Mouse (Mus musculus): ENCODE data around the gene Rpf1. TPM values are rescaled to one million over a fixed set of nuclear protein-coding genes. Genes with fewer than 3 reads are reported as not detected.

The Rpf1 gene
- total and polyA plus RNA-seq, 3 experiments, result 100 to 262 (median 185) TPM

- TF ChIP-seq JUN (IDR thresholded peaks at IDR 0.05; ENCODE audit: insufficient read depth, low read depth, low read length) (no peak), UBTF (IDR thresholded peaks at IDR 0.05; ENCODE audit: low read depth, low read length) (peak; percentile 92; the same call in 1 of the 2 replicates), KAT2A (IDR thresholded peaks at IDR 0.05; ENCODE audit: insufficient replicate concordance, low read length) (0 out of 2 replicates have a peak, but pooled peaks have one; percentile 46), CTCF (conservative IDR thresholded peaks at IDR 0.05 in 1 of 2, IDR thresholded peaks at IDR 0.05 in 1 of 2; ENCODE audit: low read depth in 2 of 2, low read length in 2 of 2) (no peak), NELFE (IDR thresholded peaks at IDR 0.05; ENCODE audit: low read depth, low read length) (peak; percentile 88), USF2 (conservative IDR thresholded peaks at IDR 0.05; ENCODE audit: low read depth, low read length) (no peak), CHD1 (IDR thresholded peaks at IDR 0.05; ENCODE audit: low read depth, low read length) (no peak; the same call in 1 of the 2 replicates), IRF4 (IDR thresholded peaks at IDR 0.05; ENCODE audit: low read depth, low read length) (peak; percentile 47), EP300 (IDR thresholded peaks at IDR 0.05; ENCODE audit: low read length) (no peak), ELF1 (IDR thresholded peaks at IDR 0.05; ENCODE audit: low read depth, low read length) (peak; percentile 87), POLR2A (IDR thresholded peaks at IDR 0.05; ENCODE audit: low read depth, low read length) (peak; percentile 91), MEF2A (IDR thresholded peaks at IDR 0.05; ENCODE audit: borderline replicate concordance, low read depth, low read length) (peak; percentile 83), RCOR1 (conservative IDR thresholded peaks at IDR 0.05; ENCODE audit: low read depth, low read length) (peak; percentile 82; the same call in 1 of the 2 replicates), E2F4 (IDR thresholded peaks at IDR 0.05; ENCODE audit: insufficient replicate concordance, low read depth, low read length) (no peak), POLR2AphosphoS2 (IDR thresholded peaks at IDR 0.05; ENCODE audit: low read depth, low read length) (0 out of 2 replicates have a peak, but pooled peaks have one; percentile 64)
Measured at GRCm38 (mm10) chr3:146499431-146500002, 21.7 kb downstream of the Rpf1 start, which contains the start of the genes Spata1 and Gng5 (continued).

- in situ Hi-C loops (cut with MboI; ENCODE audit: low pct_ligation_motif_present, low pct_unique_long_range_greater_than_20kb, low sequenced_read_pairs), result loop anchor here (10.0 kb wide), 1 partner anchor 154 kb away; no protein-coding TSS in a partner anchor
- H3K4me2 ChIP-seq (ENCODE audit: insufficient read depth, low read depth, poor library complexity, severe bottlenecking), result peak overlapping the region; percentile 76
- peaks cover 38% of the 10 kb centered on the region for H3K79me2 ChIP-seq (replicated peaks; ENCODE audit: control insufficient read depth, extremely low read depth, insufficient read depth, poor library complexity, severe bottlenecking)
- peak; percentile 53 for DNase-seq (ENCODE audit: extremely low read depth)
- peaks cover 15 to 26% of the 10 kb centered on the region in 2 experiments for H3K36me3 ChIP-seq (replicated peaks in 1 of 2; ENCODE audit: control insufficient read depth in 1 of 2, insufficient read depth in 1 of 2, low read length in 1 of 2)
- dilution Hi-C loops (cut with MboI; ENCODE audit: extremely low pct_ligation_motif_present, extremely low pct_unique_long_range_greater_than_20kb, low sequenced_read_pairs), result no loop called here
- peak overlapping the region; percentile 97 for H3K9ac ChIP-seq (ENCODE audit: insufficient read depth, low read depth)
- TF ChIP-seq BHLHE40 (IDR thresholded peaks at IDR 0.05; ENCODE audit: low read depth, low read length) (no peak), TBP (conservative IDR thresholded peaks at IDR 0.05; ENCODE audit: low read depth, low read length) (no peak), MAZ (IDR thresholded peaks at IDR 0.05; ENCODE audit: low read depth, low read length) (0 out of 2 replicates have a peak, but pooled peaks have one; percentile 3), HCFC1 (IDR thresholded peaks at IDR 0.05; ENCODE audit: low read depth, low read length) (peak; percentile 39; the same call in 1 of the 2 replicates), ZNF384 (IDR thresholded peaks at IDR 0.05; ENCODE audit: low read depth, low read length) (no peak), GABPA (IDR thresholded peaks at IDR 0.05; ENCODE audit: insufficient replicate concordance, low read depth, low read length) (no peak), MAX (IDR thresholded peaks at IDR 0.05; ENCODE audit: low read length) (no peak), CHD1 (IDR thresholded peaks at IDR 0.05; ENCODE audit: low read depth, low read length) (peak; percentile 90; the same call in 1 of the 2 replicates)
- no peaks in the 10 kb centered on the region for H3K27me3 ChIP-seq (replicated peaks)
- peak overlapping the region; percentile 36; the same call in 1 of the 2 replicates for H3K27ac ChIP-seq (ENCODE audit: insufficient read depth, low read depth)
- H3K4me3 ChIP-seq (replicated peaks in 1 of 3; ENCODE audit: low read depth in 2 of 3, low read length in 2 of 3, poor library complexity in 1 of 3), result peak overlapping the region; percentile 45 to 81 (median 76)
- peaks cover 8 to 46% of the 10 kb centered on the region in 2 experiments; a peak in 3 of 4 replicates for H3K4me1 ChIP-seq (ENCODE audit: control insufficient read depth in 1 of 2, insufficient read depth in 2 of 2)
- no peaks in the 10 kb centered on the region for H3K9me3 ChIP-seq (replicated peaks; ENCODE audit: low read length)
Measured at GRCm38 (mm10) chr3:146498989-146499388, 22.2 kb downstream of the Rpf1 start.
